Mouse (Mus musculus): ENCODE measurements around the gene Hist1h4i. TPM values are rescaled to one million over a fixed set of nuclear protein-coding genes. Genes with fewer than 3 reads are reported as not detected.
A peak's percentile ranks its signal among the peaks of the same experiment; 100 is the strongest.

Hist1h4i gene
- polyA plus RNA-seq, 1 experiment from 2014 or later: 31.9 TPM

- H3K4me1 ChIP-seq (ENCODE audit: control insufficient read depth, insufficient read depth, low read length): no peaks in the 10 kb centered on the region
- under 1% methylated on average over 21 of the region's 21 CpGs for WGBS
- H3K4me3 ChIP-seq (ENCODE audit: low read depth, low read length): peak overlapping the region; percentile 34
- no peaks in the 10 kb centered on the region for H3K9me3 ChIP-seq (replicated peaks; ENCODE audit: control insufficient read depth, low read length)
- H3K27ac ChIP-seq (replicated peaks; ENCODE audit: low read depth, low read length): no peak overlapping the region
- no peak overlapping the region for H3K9ac ChIP-seq (replicated peaks; ENCODE audit: low read length)
- no peaks in the 10 kb centered on the region for H3K36me3 ChIP-seq (replicated peaks; ENCODE audit: control insufficient read depth, insufficient read depth, low read depth, low read length)
- H3K4me2 ChIP-seq (ENCODE audit: low read depth, low read length): peak overlapping the region; percentile 60
- peak; percentile 67; the same call in 1 of the 2 replicates for ATAC-seq (replicated peaks; ENCODE audit: insufficient number of reproducible peaks, low FRiP score, low TSS enrichment, low read depth)
- DNase-seq (ENCODE audit: low spot score): peak; percentile 70
- H3K27me3 ChIP-seq (ENCODE audit: control insufficient read depth, insufficient read depth, low read length): peaks cover 33% of the 10 kb centered on the region
These were observed 45.7 kb downstream of the Hist1h4i start for GRCm38 (mm10) chr13:21995331-21995914.

GRCm38 (mm10) chr13:21994896-21995295, 46.3 kb downstream of the Hist1h4i start:
- peak overlapping the region; percentile 60 for H3K4me2 ChIP-seq (ENCODE audit: low read depth, low read length)
- H3K4me3 ChIP-seq (ENCODE audit: low read depth, low read length): peak overlapping the region; percentile 34
- no peak for ATAC-seq (replicated peaks; ENCODE audit: insufficient number of reproducible peaks, low FRiP score, low TSS enrichment, low read depth)
- H3K27ac ChIP-seq (replicated peaks; ENCODE audit: low read depth, low read length): no peak overlapping the region
- peak; percentile 44 for DNase-seq (ENCODE audit: low spot score)
- H3K9me3 ChIP-seq (replicated peaks; ENCODE audit: control insufficient read depth, low read length): no peaks in the 10 kb centered on the region
- 6% methylated on average over 8 of the region's 8 CpGs for WGBS
- H3K27me3 ChIP-seq (ENCODE audit: control insufficient read depth, insufficient read depth, low read length): peaks cover 30% of the 10 kb centered on the region
- H3K9ac ChIP-seq (replicated peaks; ENCODE audit: low read length): no peak overlapping the region
- H3K36me3 ChIP-seq (replicated peaks; ENCODE audit: control insufficient read depth, insufficient read depth, low read depth, low read length): no peaks in the 10 kb centered on the region
- no peaks in the 10 kb centered on the region for H3K4me1 ChIP-seq (ENCODE audit: control insufficient read depth, insufficient read depth, low read length)

- ATAC-seq (replicated peaks; ENCODE audit: insufficient number of reproducible peaks, low FRiP score, low TSS enrichment, low read depth) (no peak), DNase-seq (ENCODE audit: low spot score) (peak; percentile 73)
- Histone ChIP-seq H3K4me3 (ENCODE audit: low read depth, low read length) (no peak overlapping the region), H3K9ac (replicated peaks; ENCODE audit: low read length) (no peak overlapping the region), H3K27ac (replicated peaks; ENCODE audit: low read depth, low read length) (no peak overlapping the region), H3K4me1 (ENCODE audit: control insufficient read depth, insufficient read depth, low read length) (no peaks in the 10 kb centered on the region), H3K36me3 (replicated peaks; ENCODE audit: control insufficient read depth, insufficient read depth, low read depth, low read length) (no peaks in the 10 kb centered on the region), H3K27me3 (ENCODE audit: control insufficient read depth, insufficient read depth, low read length) (peaks cover 25% of the 10 kb centered on the region), H3K9me3 (replicated peaks; ENCODE audit: control insufficient read depth, low read length) (no peaks in the 10 kb centered on the region), H3K4me2 (ENCODE audit: low read depth, low read length) (no peak overlapping the region)
- WGBS: under 1% methylated on average over 22 of the region's 22 CpGs
These were observed 47.0 kb downstream of the Hist1h4i start for GRCm38 (mm10) chr13:21993957-21994738.

GRCm38 (mm10) chr13:21992550-21992949, 48.6 kb downstream of the Hist1h4i start:
- Histone ChIP-seq H3K4me2 (ENCODE audit: low read depth, low read length) (no peak overlapping the region), H3K4me3 (ENCODE audit: low read depth, low read length) (no peak overlapping the region), H3K27ac (replicated peaks; ENCODE audit: low read depth, low read length) (no peak overlapping the region), H3K9me3 (replicated peaks; ENCODE audit: control insufficient read depth, low read length) (no peaks in the 10 kb centered on the region), H3K36me3 (replicated peaks; ENCODE audit: control insufficient read depth, insufficient read depth, low read depth, low read length) (no peaks in the 10 kb centered on the region), H3K9ac (replicated peaks; ENCODE audit: low read length) (no peak overlapping the region), H3K4me1 (ENCODE audit: control insufficient read depth, insufficient read depth, low read length) (no peaks in the 10 kb centered on the region), H3K27me3 (ENCODE audit: control insufficient read depth, insufficient read depth, low read length) (peaks cover 10% of the 10 kb centered on the region)
- ATAC-seq (replicated peaks; ENCODE audit: insufficient number of reproducible peaks, low FRiP score, low TSS enrichment, low read depth): no peak
- no peak for DNase-seq (ENCODE audit: low spot score)
- 84% methylated on average over 5 of the region's 5 CpGs for WGBS

Small RNAs within 50 kb of the gene (microRNA-seq; reads per million reads assigned to microRNA genes)
- gene Gm26300 (ENCODE audit: borderline number of aligned reads): not detected
- gene Gm44390 (ENCODE audit: borderline number of aligned reads): not detected
- gene Gm44486 (ENCODE audit: borderline number of aligned reads): not detected

Other genes with a start within 250 kb of the Hist1h4i start
- 23.5 and 23.8 TPM in 2 replicates for gene Hist1h2bq, start 231.2 kb downstream of the Hist1h4i start, polyA plus RNA-seq (2014; fragmentation: Nextera tagmentation; extraction: Ambion mirVana)
- 2.8 TPM in 1 of 2 replicates, not detected in the other for gene Hist1h2ao, start 230.9 kb downstream of the Hist1h4i start, polyA plus RNA-seq (2014; fragmentation: Nextera tagmentation; extraction: Ambion mirVana)
- not detected in 2 replicates for gene Hist1h4m, start 229.6 kb downstream of the Hist1h4i start, polyA plus RNA-seq (2014; fragmentation: Nextera tagmentation; extraction: Ambion mirVana)
- 13.9 and 16.6 TPM in 2 replicates for gene Hist1h4n, start 209.2 kb downstream of the Hist1h4i start, polyA plus RNA-seq (2014; fragmentation: Nextera tagmentation; extraction: Ambion mirVana)
- gene Hist1h2ap, start 207.9 kb downstream of the Hist1h4i start, polyA plus RNA-seq (2014; fragmentation: Nextera tagmentation; extraction: Ambion mirVana): 5,875 and 5,942 TPM in 2 replicates
- gene Hist1h2br, start 207.6 kb downstream of the Hist1h4i start, polyA plus RNA-seq (2014; fragmentation: Nextera tagmentation; extraction: Ambion mirVana): 23.1 and 25.1 TPM in 2 replicates
- 28.2 and 30.4 TPM in 2 replicates for gene Zfp184, start 96.3 kb downstream of the Hist1h4i start, polyA plus RNA-seq (2014; fragmentation: Nextera tagmentation; extraction: Ambion mirVana)
- gene Pom121l2, start 60.2 kb downstream of the Hist1h4i start, polyA plus RNA-seq (2014; fragmentation: Nextera tagmentation; extraction: Ambion mirVana): 0.24 TPM in 1 of 2 replicates, not detected in the other
- gene Prss16, start 31.6 kb downstream of the Hist1h4i start, polyA plus RNA-seq (2014; fragmentation: Nextera tagmentation; extraction: Ambion mirVana): 0.25 and 0.50 TPM in 2 replicates
- gene Hist1h2ah, start 5.8 kb downstream of the Hist1h4i start, polyA plus RNA-seq (2014; fragmentation: Nextera tagmentation; extraction: Ambion mirVana): 4.2 and 20.5 TPM in 2 replicates
- 15.9 and 24.3 TPM in 2 replicates for gene Hist1h2bk, start 5.5 kb downstream of the Hist1h4i start, polyA plus RNA-seq (2014; fragmentation: Nextera tagmentation; extraction: Ambion mirVana)
- 99.8 and 102 TPM in 2 replicates for gene Hist1h2ag, start 1.6 kb upstream of the Hist1h4i start, polyA plus RNA-seq (2014; fragmentation: Nextera tagmentation; extraction: Ambion mirVana)
- 14.2 and 16.0 TPM in 2 replicates for gene Hist1h2bj, start 1.9 kb upstream of the Hist1h4i start, polyA plus RNA-seq (2014; fragmentation: Nextera tagmentation; extraction: Ambion mirVana)
- gene Vmn1r188, start 43.1 kb upstream of the Hist1h4i start, polyA plus RNA-seq (2014; fragmentation: Nextera tagmentation; extraction: Ambion mirVana): not detected in 2 replicates
- not detected in 2 replicates for gene Vmn1r189, start 64.5 kb upstream of the Hist1h4i start, polyA plus RNA-seq (2014; fragmentation: Nextera tagmentation; extraction: Ambion mirVana)
- not detected in 2 replicates for gene Vmn1r191, start 142.6 kb upstream of the Hist1h4i start, polyA plus RNA-seq (2014; fragmentation: Nextera tagmentation; extraction: Ambion mirVana)
- gene Vmn1r192, start 149.8 kb upstream of the Hist1h4i start, polyA plus RNA-seq (2014; fragmentation: Nextera tagmentation; extraction: Ambion mirVana): not detected in 2 replicates
- gene Vmn1r193, start 181.8 kb upstream of the Hist1h4i start, polyA plus RNA-seq (2014; fragmentation: Nextera tagmentation; extraction: Ambion mirVana): not detected in 2 replicates
- gene Vmn1r194, start 202.9 kb upstream of the Hist1h4i start, polyA plus RNA-seq (2014; fragmentation: Nextera tagmentation; extraction: Ambion mirVana): not detected in 2 replicates
- not detected in 2 replicates for gene Vmn1r195, start 229.2 kb upstream of the Hist1h4i start, polyA plus RNA-seq (2014; fragmentation: Nextera tagmentation; extraction: Ambion mirVana)
- gene Vmn1r196, start 248.6 kb upstream of the Hist1h4i start, polyA plus RNA-seq (2014; fragmentation: Nextera tagmentation; extraction: Ambion mirVana): not detected in 2 replicates

Measured in embryonic facial prominence, embryonic 11.5 days (tissue).